12 mouse cellular contexts compared by ENCODE assay signal in genomic region chr5:92371361-92371976, GRCm38 (mm10). TPM values are rescaled to one million over a fixed set of nuclear protein-coding genes. Genes with fewer than 3 reads are reported as not detected.
DNase-seq lines count a peak whose midpoint lies in the region; ATAC-seq and TF ChIP-seq lines count a peak whose summit lies in the region.
"Had no signal": no experiment of that assay in that cellular context is flagged by ENCODE, and none has a peak within 500 bp of the region (broad histone marks: within the 10 kb centered on the region; RNA-seq: fewer than 3 reads in every experiment).

No protein-coding gene starts in this region.

- peak overlapping the region; percentile 48; the same call in 1 of the 2 replicates for H3K27ac ChIP-seq in intestine, embryonic 15.5 days
- no peak overlapping the region for H3K27ac ChIP-seq in intestine, postnatal 0 days (ENCODE audit: low read depth, low read length)
- no peak overlapping the region for H3K27ac ChIP-seq in hindbrain, embryonic 11.5 days (ENCODE audit: low read depth, low read length)
- H3K27ac ChIP-seq in midbrain, embryonic 13.5 days = no peak overlapping the region
- no peak overlapping the region for H3K27ac ChIP-seq in heart, embryonic 10.5 days

- no peak for TF ChIP-seq CTCF in intestine, postnatal 0 days (IDR thresholded peaks at IDR 0.05; ENCODE audit: low read depth)

- H3K4me3 ChIP-seq in intestine, embryonic 15.5 days (replicated peaks) = no peak overlapping the region
- H3K4me3 ChIP-seq in intestine, postnatal 0 days (ENCODE audit: low read depth, low read length) = no peak overlapping the region
- no peak overlapping the region for H3K4me3 ChIP-seq in hindbrain, embryonic 11.5 days (ENCODE audit: low read depth, low read length)
- H3K4me3 ChIP-seq in midbrain, embryonic 13.5 days (replicated peaks) = no peak overlapping the region
- no peak overlapping the region for H3K4me3 ChIP-seq in heart, embryonic 10.5 days

- H3K27me3 ChIP-seq in intestine, embryonic 15.5 days (replicated peaks) = no peaks in the 10 kb centered on the region
- no peaks in the 10 kb centered on the region for H3K27me3 ChIP-seq in intestine, postnatal 0 days (replicated peaks; ENCODE audit: control insufficient read depth, insufficient read depth, low read length)
- no peaks in the 10 kb centered on the region for H3K27me3 ChIP-seq in hindbrain, embryonic 11.5 days (ENCODE audit: control insufficient read depth, insufficient read depth, low read length)
- no peaks in the 10 kb centered on the region for H3K27me3 ChIP-seq in midbrain, embryonic 13.5 days
- H3K27me3 ChIP-seq in heart, embryonic 10.5 days (ENCODE audit: insufficient read depth, poor library complexity, severe bottlenecking) = no peaks in the 10 kb centered on the region

- 85% methylated on average over 14 of the region's 14 CpGs for WGBS in intestine, embryonic 15.5 days
- WGBS in intestine, postnatal 0 days = 84% methylated on average over 14 of the region's 14 CpGs
- WGBS in hindbrain, embryonic 11.5 days = 72% methylated on average over 14 of the region's 14 CpGs
- WGBS in midbrain, embryonic 13.5 days = 58% methylated on average over 14 of the region's 14 CpGs
- WGBS in heart, embryonic 10.5 days = 82% methylated on average over 14 of the region's 14 CpGs

- DNase-seq in Muller cell, postnatal 12 days (ENCODE audit: inconsistent ontology term) = peak; percentile 82
- DNase-seq in hindbrain, embryonic 11.5 days (ENCODE audit: low spot score) = no peak
- no peak for DNase-seq in heart, embryonic 10.5 days (ENCODE audit: low spot score)
- no peak for DNase-seq in thymus, postnatal 4 days
- no peak for DNase-seq in frontal cortex, adult 2 months (ENCODE audit: extremely low spot score in 1 of 2, low spot score in 1 of 2)
- DNase-seq: embryo, embryonic 11 days; lung, postnatal 10 days; thymus, adult 18-20 months had no signal

- no peaks in the 10 kb centered on the region for H3K9me3 ChIP-seq in intestine, embryonic 15.5 days
- H3K9me3 ChIP-seq in intestine, postnatal 0 days (ENCODE audit: control insufficient read depth) = no peaks in the 10 kb centered on the region
- no peaks in the 10 kb centered on the region for H3K9me3 ChIP-seq in hindbrain, embryonic 11.5 days (ENCODE audit: control insufficient read depth, low read length)
- no peaks in the 10 kb centered on the region for H3K9me3 ChIP-seq in midbrain, embryonic 13.5 days
- H3K9me3 ChIP-seq in heart, embryonic 10.5 days = no peaks in the 10 kb centered on the region

- H3K9ac ChIP-seq in intestine, embryonic 15.5 days = no peak overlapping the region
- H3K9ac ChIP-seq in intestine, postnatal 0 days (ENCODE audit: low read depth, low read length) = no peak overlapping the region
- H3K9ac ChIP-seq in hindbrain, embryonic 11.5 days (ENCODE audit: low read depth, low read length) = no peak overlapping the region
- no peak overlapping the region for H3K9ac ChIP-seq in midbrain, embryonic 13.5 days (replicated peaks)

- no peaks in the 10 kb centered on the region for H3K36me3 ChIP-seq in intestine, embryonic 15.5 days
- H3K36me3 ChIP-seq in intestine, postnatal 0 days (ENCODE audit: control insufficient read depth, insufficient read depth) = no peaks in the 10 kb centered on the region
- H3K36me3 ChIP-seq in hindbrain, embryonic 11.5 days (ENCODE audit: control insufficient read depth, insufficient read depth, low read length) = no peaks in the 10 kb centered on the region
- no peaks in the 10 kb centered on the region for H3K36me3 ChIP-seq in midbrain, embryonic 13.5 days
- H3K36me3 ChIP-seq in heart, embryonic 10.5 days = no peaks in the 10 kb centered on the region

- ATAC-seq in intestine, embryonic 15.5 days = no peak
- ATAC-seq in intestine, postnatal 0 days = no peak
- peak; percentile 34 for ATAC-seq in hindbrain, embryonic 11.5 days (ENCODE audit: low FRiP score)
- ATAC-seq in midbrain, embryonic 13.5 days = peak; percentile 77

- H3K4me1 ChIP-seq in intestine, embryonic 15.5 days (replicated peaks) = peaks cover 15% of the 10 kb centered on the region; the same call in 1 of the 2 replicates
- no peaks in the 10 kb centered on the region for H3K4me1 ChIP-seq in intestine, postnatal 0 days (replicated peaks; ENCODE audit: control insufficient read depth, insufficient read depth, low read length)
- no peaks in the 10 kb centered on the region; the same call in 1 of the 2 replicates for H3K4me1 ChIP-seq in hindbrain, embryonic 11.5 days (replicated peaks; ENCODE audit: control insufficient read depth, insufficient read depth, low read length)
- H3K4me1 ChIP-seq in midbrain, embryonic 13.5 days (replicated peaks) = 0 out of 2 replicates have a peak, but pooled peaks cover 5% of the 10 kb centered on the region
- H3K4me1 ChIP-seq in heart, embryonic 10.5 days = peaks cover 15% of the 10 kb centered on the region; the same call in 1 of the 2 replicates

- H3K4me2 ChIP-seq in intestine, embryonic 15.5 days (replicated peaks) = no peak overlapping the region
- no peak overlapping the region for H3K4me2 ChIP-seq in intestine, postnatal 0 days (replicated peaks; ENCODE audit: low read depth)
- H3K4me2 ChIP-seq in hindbrain, embryonic 11.5 days (replicated peaks; ENCODE audit: low read depth, low read length) = no peak overlapping the region
- H3K4me2 ChIP-seq in midbrain, embryonic 13.5 days (replicated peaks) = no peak overlapping the region

RNA-seq across cellular contexts. Expression of gene Cxcl10, which starts 22.8 kb away (rescaled TPM):
- polyA plus RNA-seq in intestine, embryonic 15.5 days (2015; fragmentation: Nextera tagmentation; extraction: Ambion mirVana) = 1.9 and 2.4 TPM in 2 replicates
- 2.0 and 2.2 TPM in 2 replicates for polyA plus RNA-seq in intestine, postnatal 0 days (2015; fragmentation: Nextera tagmentation; extraction: Ambion mirVana)
- 0.57 and 0.71 TPM in 2 replicates for polyA plus RNA-seq in hindbrain, embryonic 11.5 days (2014; fragmentation: Nextera tagmentation; extraction: Ambion mirVana)
- polyA plus RNA-seq in midbrain, embryonic 13.5 days (2015; fragmentation: Nextera tagmentation; extraction: Ambion mirVana) = 0.28 and 0.31 TPM in 2 replicates
- 0.64 TPM in 1 of 2 replicates, not detected in the other for polyA plus RNA-seq in heart, embryonic 10.5 days (2016; fragmentation: Nextera tagmentation; extraction: Ambion mirVana)
- polyA plus RNA-seq in frontal cortex, adult 2 months (2012; rRNA removed) = 1.4 and 1.9 TPM in 2 replicates

RNA-seq across cellular contexts. Expression of gene Art3, which starts 39.8 kb away (rescaled TPM):
- 3.7 and 4.0 TPM in 2 replicates for polyA plus RNA-seq in intestine, embryonic 15.5 days (2015; fragmentation: Nextera tagmentation; extraction: Ambion mirVana)
- 12.7 and 13.5 TPM in 2 replicates for polyA plus RNA-seq in intestine, postnatal 0 days (2015; fragmentation: Nextera tagmentation; extraction: Ambion mirVana)
- 3.4 and 3.6 TPM in 2 replicates for polyA plus RNA-seq in hindbrain, embryonic 11.5 days (2014; fragmentation: Nextera tagmentation; extraction: Ambion mirVana)
- polyA plus RNA-seq in midbrain, embryonic 13.5 days (2015; fragmentation: Nextera tagmentation; extraction: Ambion mirVana) = 2.9 and 5.6 TPM in 2 replicates
- 19.8 and 37.7 TPM in 2 replicates for polyA plus RNA-seq in heart, embryonic 10.5 days (2016; fragmentation: Nextera tagmentation; extraction: Ambion mirVana)
- polyA plus RNA-seq in frontal cortex, adult 2 months (2012; rRNA removed) = 17.5 and 18.0 TPM in 2 replicates

RNA-seq across cellular contexts. Expression of gene Cxcl9, which starts 43.6 kb away (rescaled TPM):
- 0.20 TPM in 1 of 2 replicates, not detected in the other for polyA plus RNA-seq in intestine, embryonic 15.5 days (2015; fragmentation: Nextera tagmentation; extraction: Ambion mirVana)
- polyA plus RNA-seq in intestine, postnatal 0 days (2015; fragmentation: Nextera tagmentation; extraction: Ambion mirVana) = 0.05 and 0.18 TPM in 2 replicates
- not detected in 2 replicates for polyA plus RNA-seq in hindbrain, embryonic 11.5 days (2014; fragmentation: Nextera tagmentation; extraction: Ambion mirVana)
- polyA plus RNA-seq in midbrain, embryonic 13.5 days (2015; fragmentation: Nextera tagmentation; extraction: Ambion mirVana) = not detected in 2 replicates
- not detected in 2 replicates for polyA plus RNA-seq in heart, embryonic 10.5 days (2016; fragmentation: Nextera tagmentation; extraction: Ambion mirVana)
- 0.15 and 0.22 TPM in 2 replicates for polyA plus RNA-seq in frontal cortex, adult 2 months (2012; rRNA removed)
- polyA plus RNA-seq: C2C12 had no signal

Comparison
In these comparisons a context has a peak if more than half of its experiments do, and no peak if none do; other contexts are left out.
1. ATAC-seq: peak in hindbrain, embryonic 11.5 days (single experiment) and midbrain, embryonic 13.5 days (single experiment); none in intestine, embryonic 15.5 days (single experiment) and intestine, postnatal 0 days (single experiment).